Mouse (Mus musculus) brain, embryonic 14.5 days (tissue): ENCODE measurements around the gene Fam89a. TPM values are rescaled to one million over a fixed set of nuclear protein-coding genes. Genes with fewer than 3 reads are reported as not detected.

ENCODE experiments used
- DNase-seq: peaks from one replicate; pipeline ENCODE4 v3.0.0-alpha.2; 2011; ENCODE audit warnings: low read depth
- CTCF ChIP-seq: fragments of 200-500 bp; IDR thresholded peaks from 2 replicates; pipeline ENCODE4 v1.5.1; 2012; ENCODE audit warnings: inconsistent platforms, mild to moderate bottlenecking, moderate library complexity, borderline replicate concordance; ENCODE audit not compliant: insufficient read depth, insufficient read length; ENCODE audit errors: extremely low read depth
- POLR2A ChIP-seq: fragments of 200-500 bp; IDR thresholded peaks from 2 replicates; pipeline ENCODE4 v1.6.1; 2012; ENCODE audit warnings: mild to moderate bottlenecking, inconsistent platforms, borderline replicate concordance; ENCODE audit not compliant: poor library complexity, insufficient read depth, insufficient read length, severe bottlenecking; ENCODE audit errors: extremely low read depth
- polyA plus RNA-seq: library from polyadenylated mRNA; depleted of rRNA; stranded (reverse); fragments of >200 nt; gene quantifications from 2 replicates; pipeline ENCODE4 v1.2.3, GENCODE M21; 2012

Fam89a gene
- polyA plus RNA-seq, 1 experiment: 0.64 TPM

DNA sequence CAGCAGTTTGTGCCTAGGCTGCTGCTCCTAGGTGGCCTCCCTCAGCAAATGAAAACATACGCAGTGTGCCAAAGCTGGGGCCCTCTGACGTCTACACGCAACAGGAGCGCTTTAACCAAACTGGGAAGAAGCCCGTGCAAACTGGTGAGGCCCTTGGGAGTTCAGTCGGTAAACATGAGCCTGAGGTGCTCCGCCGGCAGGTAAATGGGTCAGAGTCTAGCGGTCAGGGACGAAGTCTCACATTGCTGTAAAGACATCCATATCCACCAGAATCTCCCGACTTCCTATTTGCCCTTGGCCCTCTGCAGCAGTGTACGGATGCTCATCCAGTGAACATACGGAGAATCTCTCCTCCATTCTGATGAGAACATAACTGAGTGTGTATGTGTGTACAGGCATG, 5.0 kb downstream of the Fam89a start:
- TF ChIP-seq POLR2A (no peak), CTCF (no peak)
- no peak for DNase-seq

DNA sequence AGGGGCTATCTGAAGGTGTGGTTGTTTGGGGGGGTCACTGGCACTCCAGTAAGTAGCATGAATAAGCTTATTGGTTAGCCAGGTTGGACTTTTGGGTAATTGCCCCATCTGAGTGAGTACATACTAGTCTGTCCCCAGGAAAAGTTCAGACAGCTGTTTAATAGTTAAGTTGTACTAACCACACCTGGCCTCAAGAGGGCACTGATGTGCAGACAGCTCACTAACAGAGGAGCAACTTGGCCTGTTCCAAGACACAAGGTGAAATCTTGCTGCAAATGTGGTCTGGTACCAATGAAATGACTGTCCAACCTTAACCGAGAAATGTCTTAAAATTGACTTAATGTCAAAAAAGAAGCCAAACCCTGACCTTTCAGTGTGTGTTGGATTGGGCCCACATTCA, 12.4 kb downstream of the Fam89a start:
- TF ChIP-seq CTCF (peak; percentile 70; the same call in 1 of the 2 replicates), POLR2A (no peak)
- peak; percentile 66 for DNase-seq

DNA sequence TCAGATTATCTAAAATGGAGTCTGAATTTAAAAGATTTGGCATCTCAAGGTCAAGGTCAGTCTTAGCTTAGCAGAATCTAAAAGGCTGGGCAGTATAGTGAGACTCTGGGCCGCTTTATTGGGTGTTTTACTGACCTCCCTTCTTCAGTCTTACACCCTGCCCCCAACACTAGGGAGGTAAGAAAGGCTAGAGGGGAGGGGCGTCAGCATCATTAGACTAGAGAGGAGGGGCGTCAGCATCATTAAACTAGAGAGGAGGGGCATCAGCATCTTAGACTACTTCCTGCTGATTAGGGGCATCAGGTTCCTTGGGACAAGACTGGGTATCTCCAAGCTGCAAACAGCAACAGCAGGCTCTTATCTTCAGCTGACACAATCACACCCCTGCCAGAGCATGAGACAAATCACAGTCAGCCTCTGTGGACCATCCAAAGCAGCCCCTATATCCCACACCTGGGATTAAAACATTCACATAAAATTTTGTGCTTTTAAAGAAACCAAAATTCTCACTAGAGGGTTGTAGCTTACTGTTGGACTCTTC, 16.2 kb downstream of the Fam89a start:
- TF ChIP-seq POLR2A: no peak
- no peak for TF ChIP-seq CTCF
- no peak for DNase-seq

DNA sequence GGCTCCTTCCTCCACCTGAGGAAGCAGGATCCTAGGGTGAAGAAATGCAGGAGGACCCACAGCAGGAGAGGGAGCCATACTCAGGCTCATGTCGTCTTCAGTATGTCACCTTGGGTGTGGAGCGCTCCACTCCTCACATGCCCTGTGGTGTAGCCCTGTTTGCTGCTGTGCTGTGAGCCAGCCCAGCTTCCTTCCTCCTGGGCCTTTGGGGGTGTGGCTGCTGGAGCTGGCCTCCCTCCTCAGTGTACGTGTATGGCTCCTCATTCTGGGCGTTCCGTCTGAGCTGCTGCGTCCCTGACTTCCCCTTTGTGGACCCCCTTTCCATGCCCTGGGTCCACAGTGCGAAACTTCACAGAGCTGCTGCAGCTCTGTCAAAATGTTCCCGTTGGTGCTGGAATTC, 18.8 kb downstream of the Fam89a start:
- TF ChIP-seq POLR2A: no peak
- no peak for TF ChIP-seq CTCF

DNA sequence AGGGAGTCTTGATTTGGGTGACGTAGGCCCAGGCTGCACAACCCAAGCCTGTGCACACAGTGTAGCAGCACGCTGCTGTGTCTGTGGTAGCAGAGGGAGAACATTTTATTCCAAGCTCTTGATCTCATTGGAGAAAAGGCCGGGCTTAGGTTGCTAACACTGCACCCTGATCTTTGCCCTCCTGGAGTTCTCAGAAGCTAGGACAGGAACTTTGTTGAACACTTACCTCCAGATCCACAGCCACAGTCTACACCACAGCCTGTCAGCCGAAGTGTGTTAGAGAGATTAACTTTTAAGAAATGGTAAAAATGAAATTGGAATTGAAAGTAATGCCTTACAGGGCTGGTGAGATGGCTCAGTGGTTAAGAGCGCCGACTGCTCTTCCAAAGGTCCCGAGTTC, 27.3 kb downstream of the Fam89a start:
- TF ChIP-seq CTCF (no peak), POLR2A (no peak)
- DNase-seq: no peak

More for the DNA sequence above, 18.8 kb downstream of the Fam89a start:
- no peak for DNase-seq

DNA sequence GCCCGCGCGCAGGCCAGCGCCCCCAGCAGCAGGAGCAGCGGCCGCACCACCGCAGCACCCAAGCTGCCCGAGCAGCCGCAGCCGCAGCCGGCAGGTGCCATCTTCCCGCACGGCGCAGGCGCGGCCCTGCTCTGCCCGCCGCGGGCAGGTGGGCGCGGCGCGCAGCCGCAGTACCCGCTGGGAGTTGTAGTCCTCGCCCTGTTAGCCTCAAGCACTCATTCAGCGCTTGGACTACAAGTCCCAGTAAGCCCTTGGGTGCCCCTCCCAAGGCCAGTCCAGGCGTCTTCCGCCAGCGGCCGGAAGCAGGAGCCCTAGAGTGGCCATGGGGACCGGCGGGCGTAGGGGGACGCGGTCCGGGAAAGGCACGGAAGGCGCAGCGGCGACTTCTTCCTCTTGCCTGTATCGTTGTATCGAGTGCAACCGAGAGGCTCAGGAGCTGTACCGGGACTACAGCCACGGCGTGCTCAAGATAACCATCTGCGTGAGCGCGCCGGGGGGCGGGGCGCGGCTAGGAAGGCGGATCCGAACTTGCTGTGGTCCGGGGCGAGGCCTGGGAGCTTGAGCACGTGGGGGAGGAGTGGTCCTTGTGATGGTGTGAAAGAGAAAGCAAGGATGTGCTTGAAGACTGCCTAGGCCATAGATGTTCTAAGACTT, 29.6 kb downstream of the Fam89a start, which contains the start of the genes Ttc13 and Arv1:
Ttc13 (minus strand) TSS at position 122 of the 654 bp plus-strand sequence.
Arv1 (plus strand) TSS at position 278 of the 654 bp plus-strand sequence.
- TF ChIP-seq CTCF: no peak
- peak; percentile 74 for TF ChIP-seq POLR2A
- DNase-seq: peak; percentile 99

DNA sequence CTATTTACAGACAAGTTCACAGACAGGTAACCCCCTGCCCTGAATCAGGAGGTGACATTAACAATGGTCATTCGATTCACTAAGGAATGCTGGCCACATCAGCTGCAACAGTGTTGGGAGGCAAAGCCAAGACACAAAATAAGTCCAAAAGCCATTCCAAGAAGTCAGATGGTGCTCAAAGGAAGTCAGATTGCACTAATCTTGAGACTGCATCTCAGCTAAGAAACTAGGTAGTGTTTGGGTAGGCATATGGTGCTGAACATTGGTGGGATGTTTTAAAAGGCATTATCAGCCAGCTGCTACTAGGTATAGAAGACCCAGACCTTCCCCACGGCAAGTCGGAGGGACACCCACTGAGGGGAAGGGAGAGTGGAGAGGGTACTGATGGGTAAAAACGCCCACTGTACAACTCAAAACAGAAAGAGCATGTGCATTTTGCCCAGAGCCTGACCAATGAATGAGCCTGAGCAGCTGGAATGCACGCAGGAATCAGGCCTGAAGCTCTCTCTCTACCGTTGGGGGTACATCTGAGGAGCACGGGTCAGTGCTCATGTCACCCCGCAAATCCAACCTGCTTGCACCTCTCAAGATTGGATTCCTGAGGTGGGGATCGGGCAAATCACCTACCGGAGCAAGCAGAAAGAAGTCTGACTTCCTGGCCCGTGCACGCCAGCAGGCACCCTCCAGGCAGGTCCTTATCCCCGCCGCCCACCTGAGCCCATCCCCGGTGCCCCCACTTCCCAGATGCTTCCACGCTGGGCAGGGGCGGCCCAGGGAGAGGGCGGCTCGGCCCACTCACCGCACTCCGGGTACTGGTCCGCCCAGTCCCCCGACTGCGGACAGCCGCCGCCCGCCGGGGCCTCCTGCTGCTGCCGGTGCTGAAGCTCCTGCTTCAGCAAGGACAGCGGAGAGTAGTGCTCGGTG, 30.4 kb downstream of the Fam89a start:
- DNase-seq: no peak

DNA sequence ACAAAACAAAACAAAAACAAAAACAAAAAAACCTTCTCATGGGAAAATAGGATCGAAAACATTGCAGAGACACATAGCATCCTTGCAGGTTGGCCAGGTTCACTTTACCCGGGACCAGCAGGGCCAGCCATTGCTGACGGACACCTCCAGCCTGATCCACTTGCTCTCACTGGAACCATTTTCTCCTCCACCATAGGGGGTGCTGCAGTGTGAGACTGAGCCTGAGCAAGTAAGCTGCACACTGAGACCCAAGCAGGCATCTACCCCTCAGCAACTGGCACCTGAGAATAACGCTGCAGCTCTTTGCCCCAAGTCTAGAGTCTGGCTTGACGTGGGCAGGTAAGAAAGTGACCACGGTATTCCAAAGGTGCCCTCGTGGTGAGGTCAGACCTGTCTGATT, 31.5 kb downstream of the Fam89a start:
- no peak; the same call in 1 of the 2 replicates for TF ChIP-seq CTCF
- no peak for TF ChIP-seq POLR2A
- DNase-seq: peak; percentile 12

More for the DNA sequence above, 30.4 kb downstream of the Fam89a start:
- no peak for TF ChIP-seq POLR2A
- no peak for TF ChIP-seq CTCF

DNA sequence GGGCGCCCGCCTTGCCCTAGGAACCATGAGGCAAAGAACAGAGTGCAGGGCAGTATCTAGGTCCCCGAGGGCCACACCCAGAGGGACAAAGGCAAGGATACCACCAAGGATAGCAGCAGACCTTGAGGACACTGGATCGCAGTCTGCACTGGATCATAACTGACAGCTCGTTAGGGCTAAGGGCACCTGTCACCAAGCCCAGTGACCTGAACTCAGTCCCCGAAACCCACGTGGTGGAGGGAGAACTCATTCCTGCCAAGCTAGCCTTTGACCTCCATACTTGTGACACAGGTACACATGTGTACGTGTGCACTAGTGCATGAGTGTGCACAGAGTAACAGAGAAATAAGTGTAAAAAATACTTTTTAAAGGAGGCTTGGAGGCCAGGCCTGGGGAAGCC, 35.9 kb downstream of the Fam89a start:
- DNase-seq: no peak
- no peak for TF ChIP-seq CTCF
- TF ChIP-seq POLR2A: no peak

DNA sequence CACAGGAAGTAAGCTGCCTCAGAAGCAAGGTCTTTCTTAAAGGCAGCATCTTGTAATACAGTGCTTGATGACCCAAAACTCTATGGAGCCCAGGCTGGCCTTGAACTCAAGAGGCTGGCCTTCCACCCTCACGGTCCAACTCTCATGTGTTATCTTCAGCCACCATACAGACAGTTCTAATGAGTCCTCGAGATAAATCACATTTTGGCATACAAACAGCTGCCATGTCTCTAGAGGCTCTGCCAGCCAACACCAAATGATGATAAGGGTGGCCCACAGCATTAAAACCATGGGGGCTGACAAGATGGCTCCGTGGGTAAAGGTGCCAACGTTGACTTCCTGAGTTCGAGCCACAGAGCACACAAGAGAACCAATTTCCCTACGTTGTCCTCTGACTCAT, 38.4 kb downstream of the Fam89a start:
- DNase-seq: no peak
- no peak for TF ChIP-seq POLR2A
- no peak for TF ChIP-seq CTCF

DNA sequence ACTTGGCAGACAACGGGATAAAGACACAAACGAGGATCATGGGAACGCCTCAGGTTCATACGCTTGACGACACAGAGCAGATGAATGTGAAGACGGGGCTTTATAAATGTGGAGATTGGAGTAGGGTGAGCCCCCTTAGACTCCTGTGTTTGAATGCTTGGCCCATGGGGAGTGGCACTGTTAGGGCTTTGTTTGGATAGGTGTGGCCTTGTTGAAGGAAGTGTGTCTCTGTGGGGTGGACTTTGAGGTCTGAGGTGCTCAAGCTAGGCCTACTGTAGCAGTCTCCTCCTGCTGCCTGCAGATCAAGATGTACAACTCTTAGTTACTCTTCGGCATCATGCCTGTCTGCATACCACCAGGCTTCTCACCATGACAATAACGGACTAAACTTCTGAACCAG, 45.8 kb downstream of the Fam89a start:
- TF ChIP-seq POLR2A: no peak
- no peak for TF ChIP-seq CTCF
- no peak for DNase-seq
